Mouse (Mus musculus): ENCODE measurements around the gene Adcy10.

Adcy10 gene

DNA sequence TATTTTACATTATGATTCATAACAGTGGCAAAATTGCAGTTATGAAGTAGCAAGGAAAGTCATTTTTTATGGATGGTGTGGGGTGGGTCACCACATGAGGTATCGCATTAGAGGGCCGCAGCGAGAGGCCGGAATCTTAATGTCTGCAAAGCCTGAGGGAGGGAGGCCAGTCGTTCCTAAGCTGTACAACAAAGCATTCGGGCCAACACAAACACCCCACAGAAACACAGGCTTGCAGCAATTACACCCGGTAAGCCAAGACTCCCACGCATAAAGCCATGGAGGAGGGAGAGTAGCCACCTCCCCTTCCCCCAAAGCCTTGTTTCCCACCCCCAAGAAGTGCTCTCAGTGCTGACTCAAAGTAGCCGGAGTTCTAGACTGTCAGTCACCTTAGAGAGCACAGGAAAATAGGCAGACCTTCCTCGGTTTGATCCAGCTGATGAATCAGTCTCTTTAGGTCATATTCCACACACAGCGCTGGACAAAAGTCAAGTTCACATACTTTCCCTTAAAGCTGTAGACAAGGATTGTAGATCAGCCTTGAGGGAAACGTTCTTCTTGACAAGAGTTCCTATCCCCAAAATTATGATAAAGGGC is 51.2 kb downstream of the Adcy10 start:
- peak; percentile 6 for DNase-seq (ENCODE audit: low spot score)

DNA sequence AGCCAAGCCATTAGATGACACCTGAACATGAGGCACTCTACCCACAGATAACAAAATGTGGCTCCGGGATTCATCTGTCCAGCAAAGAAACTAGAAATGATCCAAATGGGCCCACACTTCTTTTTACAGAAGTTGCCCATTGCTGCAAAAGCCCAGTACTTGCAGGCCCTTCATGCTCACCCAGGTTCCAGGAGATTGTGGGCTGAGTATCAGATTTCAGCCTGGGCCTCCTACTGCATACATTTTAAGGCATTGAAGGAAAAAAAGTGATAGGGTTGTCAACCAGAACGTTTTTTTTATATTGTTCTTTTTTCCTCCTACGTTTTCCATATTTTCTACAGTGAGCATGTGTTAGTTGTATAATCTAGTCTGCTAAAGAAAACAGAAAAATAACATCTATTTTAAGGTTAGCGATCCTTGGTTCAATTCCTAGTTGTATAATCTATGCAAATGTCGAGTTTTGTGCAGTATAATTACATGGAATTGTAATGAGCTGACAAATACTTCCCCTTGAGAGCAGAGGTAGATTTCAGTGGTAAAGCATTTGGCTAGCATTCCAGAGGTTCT is 52.3 kb downstream of the Adcy10 start:
- no peak for DNase-seq (ENCODE audit: low spot score)

DNA sequence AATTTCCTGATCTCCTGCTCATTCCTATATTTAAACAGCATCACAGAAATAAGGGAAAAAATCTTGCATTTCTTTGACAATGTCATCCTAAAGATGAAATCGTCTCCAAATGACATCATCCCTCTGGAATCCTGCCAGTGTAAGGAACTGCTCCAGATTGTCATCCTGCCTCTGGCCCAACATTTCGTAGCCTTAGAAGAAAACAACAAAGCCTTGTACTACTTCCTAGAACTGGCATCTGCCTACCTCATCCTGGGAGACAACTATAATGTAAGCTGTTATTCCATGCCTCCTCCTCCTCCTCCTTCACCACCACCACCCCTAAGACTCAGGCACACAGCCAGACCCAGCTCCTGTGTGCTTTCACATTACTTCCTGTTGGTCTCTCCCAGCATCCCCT is 71.7 kb downstream of the Adcy10 start:
- no peak for DNase-seq (ENCODE audit: low spot score)

DNA sequence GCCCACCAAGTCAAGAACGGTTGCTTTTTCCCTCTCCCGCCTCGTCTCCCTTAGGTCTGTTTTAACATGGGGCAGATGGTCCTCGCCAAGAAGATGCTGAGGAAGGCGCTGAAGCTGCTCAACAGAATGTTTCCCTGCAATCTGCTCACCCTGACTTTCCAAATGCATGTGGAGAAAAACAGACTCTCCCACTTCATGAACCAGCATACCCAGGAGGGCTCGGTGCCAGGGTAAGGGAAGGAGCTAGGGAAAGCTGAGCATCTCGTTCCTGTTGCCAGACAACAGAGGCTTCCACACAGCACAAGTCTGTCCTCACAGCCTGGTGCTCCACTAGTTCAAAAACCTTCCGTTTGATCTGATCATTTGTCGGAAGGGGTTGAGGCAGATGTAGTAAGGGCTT is 74.1 kb downstream of the Adcy10 start:
- no peak for DNase-seq (ENCODE audit: low spot score)

DNA sequence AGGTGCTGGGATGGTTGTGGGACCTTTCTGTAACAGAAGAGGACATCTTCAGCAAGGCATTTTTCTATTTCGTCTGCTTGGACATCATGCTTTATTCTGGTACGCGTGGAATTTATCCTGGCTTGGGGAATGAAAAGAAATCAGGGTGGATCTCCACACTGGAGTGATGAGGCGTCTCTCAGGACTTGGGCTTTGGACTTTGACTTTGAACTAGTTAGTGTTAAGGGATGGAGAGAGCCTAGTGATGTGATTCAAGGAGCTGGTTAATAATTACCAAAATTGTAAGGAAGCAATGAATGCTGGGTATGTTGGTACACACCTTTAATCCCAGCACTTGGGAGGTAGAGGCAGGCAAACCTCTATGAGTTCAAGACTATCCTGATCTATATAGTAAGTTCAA is 80.3 kb downstream of the Adcy10 start:
- no peak for DNase-seq (ENCODE audit: low spot score)

DNA sequence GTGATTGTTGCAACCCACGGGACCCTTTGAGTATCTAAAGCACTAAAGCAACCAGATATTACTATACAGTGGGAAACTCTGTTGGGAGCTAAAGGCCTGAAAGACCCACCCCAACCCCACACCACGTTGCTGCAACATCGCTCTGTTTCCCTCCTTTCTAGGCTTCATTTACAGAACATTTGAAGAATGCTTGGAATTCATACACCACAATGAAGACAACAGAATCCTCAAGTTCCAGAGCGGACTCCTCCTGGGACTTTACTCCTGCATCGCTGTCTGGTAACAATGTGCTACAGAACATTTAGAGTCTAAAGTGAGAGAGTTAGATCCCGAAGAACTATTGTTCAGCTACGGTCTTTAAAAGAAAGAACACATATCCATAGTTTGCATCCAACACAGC is 82.5 kb downstream of the Adcy10 start:
- no peak for DNase-seq (ENCODE audit: low spot score)

DNA sequence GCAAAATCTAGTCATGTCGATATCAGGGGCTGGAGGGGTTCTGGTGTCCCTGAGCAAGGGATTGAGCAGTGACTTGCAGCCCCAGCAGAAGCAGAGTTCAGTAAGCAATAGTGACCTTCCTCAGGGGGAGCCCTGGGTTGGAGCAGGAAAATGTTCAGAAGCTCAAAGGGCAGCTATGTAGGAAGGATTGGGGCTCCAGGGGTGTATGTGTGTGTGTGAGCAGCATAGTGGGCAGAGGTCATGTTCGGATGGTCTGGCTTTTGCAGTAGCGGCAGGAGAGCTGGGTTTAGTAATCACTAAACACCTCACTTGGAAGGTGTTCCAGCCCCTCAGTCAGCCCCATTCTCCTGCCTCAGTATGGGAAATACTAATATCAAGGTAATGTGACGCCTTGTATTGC is 91.0 kb downstream of the Adcy10 start:
- DNase-seq (ENCODE audit: low spot score) = no peak

DNA sequence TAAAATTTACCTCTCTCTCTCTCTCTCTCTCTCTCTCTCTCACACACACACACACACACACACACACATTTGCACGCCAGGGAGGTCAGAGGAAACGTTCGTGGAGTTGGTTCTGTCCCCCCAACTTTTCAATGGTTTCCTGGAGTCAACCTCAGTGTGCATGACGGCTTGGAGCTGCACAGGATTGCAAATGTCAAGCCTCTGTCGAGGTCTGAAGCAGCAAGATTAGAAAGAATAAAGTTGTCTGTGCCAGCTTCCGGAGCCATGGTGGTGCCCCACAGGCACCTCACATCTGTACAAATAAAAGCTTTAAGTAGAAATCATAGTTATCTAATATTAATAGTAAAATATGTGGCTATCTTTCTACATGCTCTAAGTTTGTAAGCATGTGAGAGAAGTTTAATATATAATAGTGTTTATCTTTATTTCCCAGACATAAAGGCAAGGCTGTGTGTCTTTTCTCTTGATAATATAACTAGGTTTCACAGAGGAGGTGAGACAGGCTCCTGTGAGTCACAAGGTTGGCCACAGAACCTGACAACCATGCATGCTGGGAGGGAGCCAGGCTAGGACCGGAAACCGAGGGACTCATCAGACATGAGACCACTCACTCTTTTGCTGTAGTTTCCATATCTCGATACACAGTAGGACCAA is 91.6 kb downstream of the Adcy10 start:
- DNase-seq (ENCODE audit: low spot score) = no peak

DNA sequence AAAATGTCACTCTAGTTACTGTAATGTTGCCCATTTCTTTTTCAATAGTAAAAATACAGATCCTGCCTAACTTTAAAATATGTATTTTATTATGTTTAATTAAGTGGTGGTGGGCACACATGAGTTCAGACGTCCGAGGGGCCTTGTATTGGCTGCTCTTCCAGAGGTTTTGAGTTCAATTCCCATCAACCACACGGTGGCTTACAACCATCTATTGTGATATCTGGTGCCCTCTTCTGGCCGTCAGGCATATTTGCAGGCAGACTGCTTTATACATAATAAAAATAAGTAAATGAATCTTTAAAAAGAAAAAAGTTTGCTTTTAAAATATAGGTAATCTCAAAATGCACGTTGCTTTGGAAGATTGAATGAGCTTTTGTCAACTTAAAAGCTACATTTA is 94.3 kb downstream of the Adcy10 start:
- DNase-seq (ENCODE audit: low spot score) = no peak

DNA sequence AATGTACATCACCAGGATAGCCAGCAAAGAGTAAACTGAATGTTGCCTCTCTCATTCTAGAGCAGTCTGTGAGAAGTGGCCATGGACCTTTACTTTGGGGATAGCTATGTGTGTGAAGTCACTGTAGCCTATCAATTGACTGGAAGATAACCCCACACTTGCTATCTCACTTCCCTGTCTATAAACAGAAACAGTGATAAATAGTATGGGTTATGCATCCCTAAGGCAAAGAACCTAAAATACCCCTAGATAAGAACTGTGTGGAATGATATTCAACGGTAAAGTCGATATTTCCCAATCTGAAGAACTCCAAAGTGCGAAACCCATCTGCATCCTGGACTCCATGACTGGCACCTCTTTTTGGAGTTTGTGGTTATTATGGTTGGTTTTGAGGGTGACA is 96.3 kb downstream of the Adcy10 start:
- no peak for DNase-seq (ENCODE audit: low spot score)

DNA sequence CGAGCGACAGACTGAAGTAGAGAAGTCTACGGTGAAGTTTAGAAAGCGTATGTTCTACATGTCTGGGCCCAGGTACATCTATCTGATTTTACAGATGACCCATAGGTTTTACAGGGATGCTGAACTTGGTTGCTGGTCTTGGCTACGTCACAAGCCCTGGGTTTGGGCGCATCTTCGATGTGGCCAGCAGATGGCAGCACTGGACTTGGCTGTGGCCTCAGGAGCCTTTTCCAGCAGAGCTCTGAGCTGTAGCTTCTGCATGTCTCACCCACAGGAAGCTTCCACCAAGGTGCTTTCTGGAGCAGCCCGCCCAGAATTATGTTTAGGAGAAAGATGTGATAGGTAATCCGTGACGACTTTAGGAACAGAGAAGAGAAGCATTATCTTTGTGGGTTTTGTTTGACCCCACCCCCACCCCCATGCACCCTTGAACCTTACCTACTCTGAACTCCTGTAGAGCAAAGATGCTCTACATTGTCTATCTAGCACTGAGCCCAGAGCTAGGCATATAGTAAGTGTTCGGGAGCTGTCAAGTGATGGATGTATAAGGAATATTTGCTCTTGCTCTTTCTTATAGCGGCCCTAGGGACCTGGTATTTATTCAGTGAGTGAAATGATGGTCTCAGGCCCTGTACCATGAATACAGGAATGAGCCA is 98.7 kb downstream of the Adcy10 start:
- peak; percentile 71 for DNase-seq (ENCODE audit: low spot score)

DNA sequence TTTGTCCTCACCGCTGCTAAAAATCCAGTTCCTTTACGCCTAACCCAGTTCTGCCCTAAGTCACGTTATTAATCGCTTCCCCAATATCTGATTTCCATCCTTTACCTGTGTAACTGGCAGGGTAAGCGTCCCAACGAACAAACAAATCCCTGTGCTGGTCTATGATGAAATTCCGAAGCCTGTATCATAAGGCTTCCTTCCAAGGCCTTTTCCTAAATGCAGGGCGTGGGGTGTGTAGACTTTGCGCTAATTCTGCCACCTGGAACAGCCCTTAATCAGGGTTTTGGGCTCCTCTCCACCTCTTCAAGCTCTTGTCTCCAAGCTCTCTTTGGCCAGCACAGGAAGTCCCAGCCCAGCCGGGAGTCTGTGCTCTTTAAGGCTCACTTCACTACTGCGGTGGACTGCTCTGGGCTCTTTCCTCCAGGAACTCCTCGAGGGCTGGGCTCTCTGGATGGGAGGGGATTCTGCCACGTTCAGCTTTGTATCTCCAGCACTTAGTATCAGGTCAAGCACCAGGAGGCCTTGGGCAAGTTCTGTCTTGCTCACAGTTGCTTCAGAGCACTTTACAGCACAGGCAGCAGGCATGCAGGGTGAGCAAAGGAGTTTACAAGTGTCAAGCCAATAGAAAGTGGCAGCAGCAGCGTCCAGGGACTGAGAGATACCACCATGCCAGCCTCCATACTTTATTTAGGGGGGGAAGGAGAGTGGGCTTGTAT is 100.6 kb downstream of the Adcy10 start:
- no peak for DNase-seq (ENCODE audit: low spot score)

DNA sequence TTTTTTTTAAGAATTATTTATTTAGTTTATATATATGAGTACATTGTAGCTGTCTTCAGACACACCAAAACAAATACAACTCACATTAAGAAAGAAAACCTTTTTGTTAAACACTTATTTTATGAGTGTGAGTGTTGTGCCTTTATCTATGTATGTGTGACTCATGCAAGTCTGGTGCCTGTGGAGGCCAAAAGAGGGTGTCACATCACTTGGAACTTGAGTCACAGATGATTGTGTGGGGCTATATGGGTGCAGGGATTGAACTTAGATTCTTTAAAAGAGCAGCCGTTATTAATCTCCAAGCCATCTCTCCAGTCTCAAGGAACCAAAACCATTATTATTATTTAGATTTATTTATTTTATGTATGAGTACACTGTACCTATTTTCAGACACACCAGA is 101.4 kb downstream of the Adcy10 start:
- DNase-seq (ENCODE audit: low spot score) = no peak

DNA sequence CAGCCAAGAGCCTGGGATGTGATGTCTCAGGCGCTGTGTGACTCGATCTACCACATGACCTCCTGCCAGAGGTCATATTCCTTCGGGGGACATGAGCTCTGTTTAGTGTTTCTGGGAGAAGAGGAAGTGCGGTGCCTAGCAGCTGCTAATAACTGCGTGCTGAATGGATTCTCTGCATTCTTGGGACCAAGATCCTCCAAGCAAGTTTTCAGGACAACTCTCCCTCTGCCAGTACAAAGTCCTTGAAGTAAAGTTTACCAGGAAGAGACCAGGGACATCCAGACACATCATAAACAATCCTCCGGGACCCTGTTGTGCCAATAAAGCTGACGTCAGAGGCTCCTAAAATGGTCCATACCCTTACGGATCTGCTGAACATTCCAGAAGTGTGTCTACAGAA is 102.9 kb downstream of the Adcy10 start:
- no peak for DNase-seq (ENCODE audit: low spot score)

DNA sequence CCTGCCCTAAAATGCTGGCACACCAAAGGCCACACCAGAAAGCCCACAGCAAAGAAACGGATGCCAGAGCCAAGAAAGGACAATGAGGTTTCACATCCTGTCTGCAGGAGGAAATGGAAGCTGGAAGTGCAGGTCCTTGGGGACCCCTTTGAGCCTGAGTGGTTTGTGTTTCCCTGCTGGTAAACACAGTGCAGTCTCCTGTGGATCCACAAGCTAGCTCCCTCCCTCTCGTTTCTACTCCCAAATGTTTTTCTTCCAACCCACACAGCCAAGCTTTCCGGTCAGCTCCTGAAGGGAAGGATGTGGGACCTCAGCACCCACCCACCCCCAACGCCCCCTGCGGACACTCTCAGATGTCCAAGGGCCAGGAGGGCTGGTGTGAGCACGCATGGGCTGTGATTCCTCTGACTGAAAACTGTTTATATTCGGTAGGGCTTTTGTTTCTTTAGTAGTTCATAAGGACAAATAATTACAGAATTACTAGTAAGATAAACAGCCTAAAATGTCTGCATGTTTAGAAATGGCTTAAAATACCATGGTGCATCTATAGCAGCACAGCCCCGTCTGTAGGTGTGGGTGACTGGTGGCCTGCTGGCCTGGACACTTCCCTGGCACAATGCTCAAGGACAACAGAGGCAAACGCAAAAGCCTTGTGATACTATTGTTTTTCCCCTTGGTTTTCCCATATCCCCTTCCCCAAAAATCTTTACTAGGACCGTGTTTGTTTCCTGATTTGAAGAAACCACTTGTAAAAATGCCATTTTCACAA is 104.5 kb downstream of the Adcy10 start:
- no peak for DNase-seq (ENCODE audit: low spot score)

DNA sequence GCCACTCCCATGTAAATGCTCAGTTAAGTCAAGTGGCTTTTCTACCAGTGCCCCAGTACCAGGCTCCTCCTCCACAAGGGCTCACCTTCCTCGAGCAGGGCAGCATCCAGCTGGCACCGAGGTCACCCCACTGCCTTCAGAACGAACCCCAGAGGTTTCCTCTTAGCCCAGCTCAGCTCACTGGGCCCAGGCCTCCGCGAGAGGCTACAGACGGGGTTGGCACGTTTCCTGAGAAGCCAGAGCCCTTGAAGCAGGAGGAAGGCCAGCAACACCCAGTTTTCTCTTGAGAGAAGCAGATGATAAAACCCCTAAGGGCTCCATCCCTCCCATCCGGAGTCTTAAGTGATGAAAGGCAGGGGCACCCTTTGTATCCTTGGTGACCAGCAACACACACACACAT is 105.8 kb downstream of the Adcy10 start:
- DNase-seq (ENCODE audit: low spot score) = no peak

DNA sequence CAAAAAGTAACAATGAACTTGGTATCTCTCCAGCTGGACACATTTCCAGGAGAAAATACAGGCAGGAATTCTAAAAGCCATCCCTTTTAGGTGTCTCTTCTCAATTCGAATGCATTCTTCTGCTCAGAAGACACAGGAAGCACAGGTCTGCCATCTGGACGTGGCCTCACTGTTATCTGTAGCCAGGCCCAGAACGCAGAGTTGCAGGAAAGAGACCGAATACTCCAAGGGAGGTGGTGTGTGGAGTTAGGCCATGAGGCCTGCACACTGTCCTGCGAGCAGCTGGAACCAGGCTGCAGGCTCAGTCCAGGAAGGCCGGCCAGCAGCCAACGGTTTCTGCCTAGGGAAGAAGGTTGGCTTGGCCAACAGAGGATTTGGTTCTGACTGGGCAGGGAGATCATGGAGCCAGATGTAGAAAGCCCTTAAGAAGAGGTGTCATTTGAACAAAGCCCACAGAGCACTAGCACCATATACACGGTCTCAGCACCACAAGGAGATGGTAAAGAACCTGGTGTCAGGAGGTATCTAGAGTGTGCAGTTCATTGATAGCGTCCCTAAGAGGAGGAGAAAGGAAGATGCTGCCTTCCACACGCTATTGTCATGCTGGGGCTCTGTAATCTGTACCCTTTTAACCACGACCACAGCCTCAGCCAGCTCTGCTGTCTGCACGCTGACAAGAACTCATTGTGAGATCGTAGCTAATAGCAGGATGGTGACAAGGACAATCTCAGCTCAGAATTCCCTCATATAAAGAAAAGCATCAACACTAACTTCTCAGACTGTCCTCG is 107.5 kb downstream of the Adcy10 start:
- no peak for DNase-seq (ENCODE audit: low spot score)

DNA sequence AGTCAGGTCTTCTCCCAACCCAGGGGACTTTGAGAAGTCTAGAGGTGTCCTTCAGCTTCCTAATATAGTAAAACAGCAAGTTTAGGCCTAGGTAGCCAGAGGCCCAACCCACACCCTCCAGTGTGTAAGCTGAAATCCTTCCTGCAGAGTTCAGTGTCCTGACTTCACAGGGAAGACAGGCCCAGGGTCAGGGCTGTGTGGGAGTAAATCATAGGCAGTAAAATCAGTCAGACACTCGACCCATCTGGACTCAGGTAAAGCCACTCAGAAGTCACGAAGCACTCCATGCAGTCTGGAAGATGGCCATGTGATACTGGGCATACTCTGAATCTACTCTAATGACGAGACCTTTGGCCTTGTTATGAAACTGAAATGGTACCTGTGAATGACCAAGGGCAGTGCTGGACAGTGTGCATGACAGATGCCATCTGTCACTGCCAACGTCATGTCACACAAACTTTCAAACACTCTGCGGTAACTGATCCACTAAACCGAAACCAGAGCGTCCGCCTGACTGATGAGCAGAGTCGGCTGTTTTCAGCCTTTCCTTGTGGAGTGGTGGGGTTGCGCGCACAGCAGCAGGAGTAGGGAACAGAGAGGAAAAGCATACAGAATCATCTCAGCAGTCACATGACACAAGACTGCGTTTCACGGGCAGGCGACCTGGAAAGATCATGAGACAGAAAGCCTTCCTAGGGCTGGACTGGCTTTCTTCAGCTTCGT is 109.9 kb downstream of the Adcy10 start:
- DNase-seq (ENCODE audit: low spot score) = no peak

DNA sequence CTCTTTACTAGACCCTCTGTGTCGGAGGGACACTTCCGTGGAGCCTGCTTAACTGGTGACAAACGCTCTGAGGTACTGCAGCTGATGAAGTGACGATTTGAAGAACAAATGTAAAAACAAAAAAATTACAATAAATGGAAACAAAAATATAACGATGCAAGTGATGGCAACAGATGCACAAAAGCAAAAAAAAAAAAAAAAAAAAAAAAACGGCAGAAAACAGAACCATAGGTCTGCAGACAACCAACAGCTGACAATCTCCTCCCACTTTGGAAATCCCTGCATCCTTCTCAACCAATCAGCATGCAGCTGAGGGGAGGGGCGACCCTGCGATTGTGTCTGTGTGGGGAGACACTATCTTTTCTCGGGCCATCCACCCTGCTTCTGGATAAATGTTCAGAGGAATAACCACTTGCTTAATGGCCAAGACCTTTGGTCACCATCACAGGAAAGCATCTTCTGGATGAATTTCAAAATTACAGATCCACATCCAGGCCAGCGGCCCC is 116.8 kb downstream of the Adcy10 start:
- DNase-seq (ENCODE audit: low spot score) = no peak

DNA sequence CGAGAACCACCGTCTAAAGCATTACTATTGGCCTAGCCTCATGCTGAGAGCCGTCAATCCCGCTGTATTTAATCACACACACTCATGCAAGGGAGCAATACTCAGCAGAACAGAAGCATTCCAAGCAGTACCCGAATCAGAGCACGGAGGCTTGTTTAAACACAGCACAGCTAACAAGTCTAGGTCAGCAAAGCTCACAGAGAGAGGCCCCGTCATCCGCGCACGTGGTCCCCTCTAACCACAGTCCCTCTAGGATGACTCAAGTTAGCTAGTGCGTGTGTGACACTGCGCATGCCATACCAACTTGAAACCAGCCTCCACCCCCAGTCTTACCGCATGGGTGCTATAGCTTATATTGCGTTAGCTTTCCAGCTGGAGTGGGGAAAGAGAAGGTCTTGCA is 118.2 kb downstream of the Adcy10 start:
- no peak for DNase-seq (ENCODE audit: low spot score)
